Comparison of ENCODE assay signal across 14 mouse cellular contexts in the genomic region with DNA sequence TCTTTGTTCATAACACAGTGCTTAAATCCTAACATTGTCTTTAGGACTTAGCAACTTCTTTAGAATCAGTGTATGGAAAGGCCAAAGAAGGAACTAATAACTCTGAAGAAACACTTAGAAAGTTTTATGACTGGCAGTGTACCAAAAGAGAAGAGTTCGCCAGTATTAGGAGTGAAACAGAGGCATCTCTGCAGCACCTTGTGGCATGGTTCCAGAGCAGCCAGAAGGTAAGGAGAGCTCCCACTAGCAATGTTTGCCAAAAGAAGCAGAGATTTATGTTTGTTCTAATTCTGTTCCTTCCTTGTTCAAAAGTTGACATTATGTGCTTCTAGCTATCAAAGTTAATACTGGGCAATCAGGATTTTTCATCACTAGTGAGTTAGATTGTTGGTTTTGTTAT. TPM values are rescaled to one million over a fixed set of nuclear protein-coding genes. Genes with fewer than 3 reads are reported as not detected.
DNase-seq lines count a peak whose midpoint lies in the region.
"Had no signal": no experiment of that assay in that cellular context is flagged by ENCODE, and none has a peak within 500 bp of the region (broad histone marks: within the 10 kb centered on the region; RNA-seq: fewer than 3 reads in every experiment).

No protein-coding gene starts in this region.

- peak; percentile 32 to 35 for DNase-seq in cerebellum, postnatal 14 days
- no peak for DNase-seq in cerebellum, adult 8-10 months
- peak; percentile 10 for DNase-seq in left cerebral cortex, postnatal 4 days
- no peak for DNase-seq in left cerebral cortex, postnatal 36 days (ENCODE audit: low spot score in 2 of 2)
- peak; percentile 8 for DNase-seq in right cerebral cortex, postnatal 14 days
- DNase-seq in right cerebral cortex, postnatal 4 days: no peak
- DNase-seq in heart, postnatal 14 days: no peak
- DNase-seq: adrenal gland, postnatal 10 days; cerebellum, adult 11-12 months; gastrocnemius, postnatal 36 days; heart, adult 18-20 months; heart, postnatal 10 days had no signal

- intact Hi-C loops in left cerebral cortex, postnatal 4 days (cut with DNase I): no loop called here
- intact Hi-C loops in left cerebral cortex, postnatal 36 days (cut with DNase I): no loop called here
- intact Hi-C loops in heart, postnatal 14 days (cut with DNase I): no loop called here

RNA-seq across cellular contexts. Expression of a gene that starts 41.9 kb away (rescaled TPM):
- total RNA-seq in left cerebral cortex, postnatal 4 days (2021): 1 to 10 TPM in 1 of 2 experiments, under 1 TPM in 1; 0.95 to 1.1 TPM
- total RNA-seq in left cerebral cortex, postnatal 36 days (2021): 1 to 10 TPM; 1.0 to 2.0 TPM
- under 1 TPM; 0.24 to 0.50 TPM for total RNA-seq in heart, postnatal 14 days (2021)
- total RNA-seq: hematopoietic stem cell, adult 5-6 weeks; MEL had no signal

Comparison
In these comparisons a context has a peak if more than half of its experiments do, and no peak if none do; other contexts are left out.
1. DNase-seq: peak in cerebellum, postnatal 14 days (2 of 2), left cerebral cortex, postnatal 4 days (single experiment) and right cerebral cortex, postnatal 14 days (single experiment); none in cerebellum, adult 8-10 months (single experiment), left cerebral cortex, postnatal 36 days (0 of 2), right cerebral cortex, postnatal 4 days (single experiment) and heart, postnatal 14 days (0 of 2).